Mouse (Mus musculus) bone marrow, adult 2 months (tissue): Measurements from ENCODE around the gene Plekho1. TPM values are rescaled to one million over a fixed set of nuclear protein-coding genes. Genes with fewer than 3 reads are reported as not detected.

Source experiments
- H3K27ac ChIP-seq: fragments of 200-500 bp; 2 replicates; pipeline ENCODE4 v1.5.1; 2012; ENCODE audit warnings: low read depth, mild to moderate bottlenecking, control low read depth, inconsistent platforms, low read length; ENCODE audit not compliant: control insufficient read depth, poor library complexity, insufficient read depth
- H3K4me1 ChIP-seq: fragments of 200-500 bp; 2 replicates; pipeline ENCODE4 v1.6.1; 2011; ENCODE audit warnings: low read length; ENCODE audit not compliant: control insufficient read depth, insufficient read depth
- H3K4me3 ChIP-seq: fragments of 200-500 bp; replicated peaks from 2 replicates; pipeline ENCODE3; 2011; ENCODE audit warnings: mild to moderate bottlenecking, low read depth, low read length, control low read depth; ENCODE audit not compliant: control insufficient read depth
- CTCF ChIP-seq: fragments of 200-500 bp; IDR thresholded peaks from 2 replicates; pipeline ENCODE4 v1.5.1; 2011; ENCODE audit warnings: low read length, control low read depth; ENCODE audit not compliant: control insufficient read depth, insufficient read depth
- POLR2A ChIP-seq: fragments of 200-500 bp; IDR thresholded peaks from 2 replicates; pipeline ENCODE4 v1.6.1; 2011; ENCODE audit warnings: low read depth, mild to moderate bottlenecking, control low read depth, low read length, borderline replicate concordance; ENCODE audit not compliant: control insufficient read depth
- whole genome bisulfite sequencing: fragments of 180-500 bp; shearing (Covaris S2); methylation state at CpG from one replicate; pipeline ENCODE4 v1.1.7; 2018; 5-methylcytosine and 5-hydroxymethylcytosine counted together
- polyA plus RNA-seq: library from polyadenylated mRNA; stranded (reverse); fragments of >200 nt; gene quantifications from 2 replicates; pipeline ENCODE4 v1.2.4, GENCODE M21; 2011; ENCODE audit warnings: low replicate concordance; ENCODE audit not compliant: missing spikeins, insufficient read depth, insufficient read length

The Plekho1 gene
- polyA plus RNA-seq, 1 experiment, result 59.2 TPM

- Histone ChIP-seq H3K4me1 (no peaks in the 10 kb centered on the region), H3K4me3 (no peak overlapping the region), H3K27ac (no peak overlapping the region)
- TF ChIP-seq CTCF, result no peak
- WGBS, result 92% methylated on average over 14 of the region's 14 CpGs
Observed at GRCm38 (mm10) chr3:95945731-95946240, 50.0 kb downstream of the Plekho1 start.

- TF ChIP-seq CTCF (no peak), POLR2A (no peak)
Observed at GRCm38 (mm10) chr3:95944742-95945141, 51.1 kb downstream of the Plekho1 start.

DNA sequence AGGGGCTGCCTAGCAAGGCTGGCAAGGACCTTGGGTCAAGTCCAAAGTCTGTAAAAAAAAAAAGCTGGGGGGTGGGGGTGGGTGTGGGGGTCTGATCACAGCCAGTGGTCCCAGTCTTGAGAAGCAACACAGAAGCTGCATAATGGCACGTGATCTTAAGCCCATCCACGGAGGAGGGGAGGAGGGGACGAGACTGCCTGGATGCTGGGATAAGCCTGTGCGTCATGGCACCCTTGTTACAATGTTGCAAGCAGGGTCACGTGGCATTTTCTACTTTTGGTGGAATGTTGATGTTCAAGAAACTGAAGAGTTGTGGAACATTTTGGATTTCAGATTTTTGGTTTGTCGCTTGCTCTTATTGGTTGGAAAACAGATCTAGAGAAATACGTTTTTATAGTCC, 52.6 kb downstream of the Plekho1 start:
- no peak overlapping the region for H3K27ac ChIP-seq
- H3K4me3 ChIP-seq, result no peak overlapping the region
- no peak for TF ChIP-seq CTCF
- TF ChIP-seq POLR2A, result no peak
- no peaks in the 10 kb centered on the region for H3K4me1 ChIP-seq
- WGBS, result 96% methylated on average over 7 of the region's 7 CpGs

More at GRCm38 (mm10) chr3:95944742-95945141, 51.1 kb downstream of the Plekho1 start:
- Histone ChIP-seq H3K4me3 (no peak overlapping the region), H3K27ac (no peak overlapping the region), H3K4me1 (no peaks in the 10 kb centered on the region)
- 91% methylated on average over 8 of the region's 8 CpGs for WGBS

- no peak for TF ChIP-seq CTCF
- no peak for TF ChIP-seq POLR2A
- H3K4me1 ChIP-seq, result no peaks in the 10 kb centered on the region
- no peak overlapping the region for H3K27ac ChIP-seq
- H3K4me3 ChIP-seq, result no peak overlapping the region
- WGBS, result 71% methylated on average over 6 of the region's 6 CpGs
Observed at GRCm38 (mm10) chr3:95942749-95943148, 53.1 kb downstream of the Plekho1 start.

GRCm38 (mm10) chr3:95938835-95939234, 57.0 kb downstream of the Plekho1 start:
- no peaks in the 10 kb centered on the region for H3K4me1 ChIP-seq
- H3K27ac ChIP-seq, result no peak overlapping the region
- peak; percentile 68 for TF ChIP-seq CTCF
- TF ChIP-seq POLR2A, result no peak
- no peak overlapping the region for H3K4me3 ChIP-seq
- WGBS, result 85% methylated on average over 15 of the region's 15 CpGs

Other genes with a start within 250 kb of the Plekho1 start
- 28.7 and 65.2 TPM in 2 replicates for gene Tars2, start 235.8 kb downstream of the Plekho1 start, polyA plus RNA-seq
- gene Rprd2, start 177.1 kb downstream of the Plekho1 start, polyA plus RNA-seq, result 5.7 and 16.4 TPM in 2 replicates
- 49.5 and 55.4 TPM in 2 replicates for gene Prpf3, start 140.1 kb downstream of the Plekho1 start, polyA plus RNA-seq
- 80.5 and 81.0 TPM in 2 replicates for gene Mrps21, start 124.5 kb downstream of the Plekho1 start, polyA plus RNA-seq
- gene Ciart, start 113.8 kb downstream of the Plekho1 start, polyA plus RNA-seq, result 2.5 and 8.7 TPM in 2 replicates
- 4.6 and 18.9 TPM in 2 replicates for gene BC028528, start 104.0 kb downstream of the Plekho1 start, polyA plus RNA-seq
- 20.4 and 38.4 TPM in 2 replicates for gene Aph1a, start 102.0 kb downstream of the Plekho1 start, polyA plus RNA-seq
- gene Car14, start 91.3 kb downstream of the Plekho1 start, polyA plus RNA-seq, result not detected in 2 replicates
- 275 and 382 TPM in 2 replicates for gene Anp32e, start 66.8 kb downstream of the Plekho1 start, polyA plus RNA-seq
- gene Vps45, start 62.5 kb upstream of the Plekho1 start, polyA plus RNA-seq, result 11.8 and 20.1 TPM in 2 replicates
- 14.6 and 22.2 TPM in 2 replicates for gene Otud7b, start 108.5 kb upstream of the Plekho1 start, polyA plus RNA-seq
- gene Mtmr11, start 166.0 kb upstream of the Plekho1 start, polyA plus RNA-seq, result 6.3 and 10.1 TPM in 2 replicates
- 14.9 and 25.7 TPM in 2 replicates for gene Sf3b4, start 176.3 kb upstream of the Plekho1 start, polyA plus RNA-seq
- gene Sv2a, start 185.2 kb upstream of the Plekho1 start, polyA plus RNA-seq, result 5.7 and 6.2 TPM in 2 replicates
- gene Bola1, start 223.7 kb upstream of the Plekho1 start, polyA plus RNA-seq, result 11.5 and 12.7 TPM in 2 replicates
- 26.5 TPM in 1 of 2 replicates, not detected in the other for gene Hist2h2ab, start 223.9 kb upstream of the Plekho1 start, polyA plus RNA-seq
- 7.5 and 25.1 TPM in 2 replicates for gene Hist2h2ac, start 224.9 kb upstream of the Plekho1 start, polyA plus RNA-seq
- gene Hist2h2be, start 225.1 kb upstream of the Plekho1 start, polyA plus RNA-seq, result 8.6 and 9.4 TPM in 2 replicates
- 50.6 and 79.9 TPM in 2 replicates for gene Hist2h3c2, start 243.1 kb upstream of the Plekho1 start, polyA plus RNA-seq
- 80.4 and 139 TPM in 2 replicates for gene Hist2h2aa2, start 244.3 kb upstream of the Plekho1 start, polyA plus RNA-seq
- gene Hist2h2aa1, start 249.5 kb upstream of the Plekho1 start, polyA plus RNA-seq, result 4.5 TPM in 1 of 2 replicates, not detected in the other